Mouse (Mus musculus): Measurements from ENCODE around the gene Tgfbr3. TPM values are rescaled to one million over a fixed set of nuclear protein-coding genes. Genes with fewer than 3 reads are reported as not detected.
A peak's percentile ranks its signal among the peaks of the same experiment; 100 is the strongest.

Tgfbr3 gene
- polyA plus RNA-seq, 1 experiment from 2014 or later = 12.4 TPM

DNA sequence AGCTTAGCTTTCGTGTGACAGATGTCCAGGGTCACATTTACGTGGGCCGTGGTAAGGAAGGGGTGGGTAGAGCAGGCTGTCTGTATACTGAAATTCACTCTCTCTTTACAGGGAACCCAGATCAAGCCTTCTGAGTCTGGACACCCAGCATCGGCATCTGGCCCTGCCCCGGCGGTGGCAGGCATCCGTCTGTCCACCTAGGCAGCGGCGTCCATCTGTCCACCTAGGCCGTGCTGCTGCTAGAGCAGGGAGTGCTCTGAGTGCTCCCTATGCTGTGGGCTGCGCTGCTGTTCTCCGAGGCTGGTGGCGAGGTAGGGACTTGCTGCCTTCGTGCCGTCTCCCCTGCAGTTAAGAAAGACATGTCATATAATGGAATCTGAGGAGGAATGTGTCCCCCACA is 180.0 kb downstream of the Tgfbr3 start:
- no peak for ATAC-seq (ENCODE audit: insufficient number of reproducible peaks, low FRiP score, low TSS enrichment, low read depth)
- no peaks in the 10 kb centered on the region for H3K27me3 ChIP-seq (ENCODE audit: control insufficient read depth, insufficient read depth, low read length)
- H3K4me3 ChIP-seq (ENCODE audit: low read depth, low read length) = no peak overlapping the region
- 43% methylated on average over 15 of the region's 15 CpGs for WGBS
- H3K36me3 ChIP-seq (ENCODE audit: control insufficient read depth, insufficient read depth, low read length) = no peaks in the 10 kb centered on the region
- peaks cover 36% of the 10 kb centered on the region for H3K4me1 ChIP-seq (ENCODE audit: control insufficient read depth, insufficient read depth, low read length)
- H3K27ac ChIP-seq (replicated peaks; ENCODE audit: low read depth, low read length) = peak overlapping the region; percentile 50; the same call in 1 of the 2 replicates
- no peaks in the 10 kb centered on the region for H3K9me3 ChIP-seq (ENCODE audit: control insufficient read depth, low read length)
- DNase-seq (ENCODE audit: low spot score) = no peak
- no peak overlapping the region for H3K4me2 ChIP-seq (ENCODE audit: low read depth, severe bottlenecking)
- H3K9ac ChIP-seq (ENCODE audit: low read length) = no peak overlapping the region

DNA sequence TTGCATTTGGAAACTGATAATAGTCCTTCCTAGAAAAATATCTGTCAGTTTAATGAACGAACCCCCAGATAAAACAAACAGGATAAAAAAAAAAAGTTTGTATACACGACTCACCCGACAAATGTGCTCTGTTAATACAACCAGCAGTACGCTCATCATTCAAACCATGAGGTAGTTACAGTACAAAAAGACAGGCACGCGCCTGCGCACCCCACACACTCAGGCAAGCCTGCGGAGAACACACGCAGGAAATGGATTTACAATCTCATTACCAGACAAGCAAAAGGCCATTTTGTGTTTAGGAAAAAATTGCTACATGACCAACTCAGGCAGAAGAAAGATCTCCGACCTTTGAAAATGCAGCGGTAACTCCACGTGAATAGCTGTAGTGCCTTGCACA is 182.6 kb downstream of the Tgfbr3 start:
- Histone ChIP-seq H3K4me3 (ENCODE audit: low read depth, low read length) (no peak overlapping the region), H3K27ac (replicated peaks; ENCODE audit: low read depth, low read length) (no peak overlapping the region), H3K36me3 (ENCODE audit: control insufficient read depth, insufficient read depth, low read length) (no peaks in the 10 kb centered on the region), H3K27me3 (ENCODE audit: control insufficient read depth, insufficient read depth, low read length) (no peaks in the 10 kb centered on the region), H3K9me3 (ENCODE audit: control insufficient read depth, low read length) (no peaks in the 10 kb centered on the region), H3K9ac (ENCODE audit: low read length) (no peak overlapping the region), H3K4me1 (ENCODE audit: control insufficient read depth, insufficient read depth, low read length) (peaks cover 30% of the 10 kb centered on the region), H3K4me2 (ENCODE audit: low read depth, severe bottlenecking) (no peak overlapping the region)
- DNase-seq (ENCODE audit: low spot score) (no peak), ATAC-seq (ENCODE audit: insufficient number of reproducible peaks, low FRiP score, low TSS enrichment, low read depth) (no peak)
- WGBS = 70% methylated on average over 12 of the region's 12 CpGs

DNA sequence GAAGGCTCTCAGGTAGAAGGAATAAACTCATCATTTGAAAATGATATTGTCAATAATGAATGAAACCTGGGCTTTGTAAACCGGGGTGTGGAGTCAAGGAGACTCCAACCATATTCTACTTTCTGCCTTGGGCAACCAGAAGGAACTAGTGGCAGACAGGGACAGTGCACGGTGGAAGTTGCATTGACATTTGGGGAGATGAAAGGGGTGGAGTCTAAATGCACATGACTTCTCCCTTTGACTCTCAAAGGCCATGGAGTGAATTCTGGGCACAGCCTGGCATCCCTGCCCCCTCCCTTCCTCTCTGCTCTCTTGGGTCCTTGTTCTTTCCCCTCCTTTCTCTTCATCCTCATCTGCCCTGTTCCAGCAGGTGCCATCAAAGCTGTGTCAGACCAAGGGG is 183.3 kb downstream of the Tgfbr3 start:
- Histone ChIP-seq H3K9ac (ENCODE audit: low read length) (no peak overlapping the region), H3K27me3 (ENCODE audit: control insufficient read depth, insufficient read depth, low read length) (no peaks in the 10 kb centered on the region), H3K4me3 (ENCODE audit: low read depth, low read length) (no peak overlapping the region), H3K4me1 (ENCODE audit: control insufficient read depth, insufficient read depth, low read length) (peaks cover 24% of the 10 kb centered on the region), H3K9me3 (ENCODE audit: control insufficient read depth, low read length) (no peaks in the 10 kb centered on the region), H3K36me3 (ENCODE audit: control insufficient read depth, insufficient read depth, low read length) (no peaks in the 10 kb centered on the region), H3K4me2 (ENCODE audit: low read depth, severe bottlenecking) (no peak overlapping the region), H3K27ac (replicated peaks; ENCODE audit: low read depth, low read length) (no peak overlapping the region)
- no peak for DNase-seq (ENCODE audit: low spot score)
- ATAC-seq (ENCODE audit: insufficient number of reproducible peaks, low FRiP score, low TSS enrichment, low read depth) = no peak
- WGBS = 88% methylated on average over 2 of the region's 2 CpGs

DNA sequence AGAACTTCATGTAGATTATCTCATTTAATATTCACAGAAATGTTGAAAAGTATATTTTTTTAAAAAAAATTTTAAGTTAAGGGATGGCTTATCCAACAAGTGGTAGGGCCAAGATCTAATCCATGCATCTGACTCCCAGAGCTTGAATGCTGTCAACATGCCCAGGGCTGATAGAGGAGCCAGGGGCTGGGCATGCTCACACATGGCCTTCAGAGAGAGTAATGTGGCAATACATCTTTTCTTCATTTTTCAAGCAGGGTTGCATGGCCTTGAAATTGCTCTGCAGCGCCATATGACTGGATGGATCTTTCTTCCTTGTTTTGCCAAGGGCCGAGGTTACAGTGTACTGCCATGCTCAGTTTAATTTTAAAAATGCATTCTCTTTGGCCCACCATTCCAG is 185.8 kb downstream of the Tgfbr3 start:
- ATAC-seq (ENCODE audit: insufficient number of reproducible peaks, low FRiP score, low TSS enrichment, low read depth) = no peak
- Histone ChIP-seq H3K9ac (ENCODE audit: low read length) (no peak overlapping the region), H3K27ac (replicated peaks; ENCODE audit: low read depth, low read length) (no peak overlapping the region), H3K27me3 (ENCODE audit: control insufficient read depth, insufficient read depth, low read length) (no peaks in the 10 kb centered on the region), H3K9me3 (ENCODE audit: control insufficient read depth, low read length) (no peaks in the 10 kb centered on the region), H3K4me2 (ENCODE audit: low read depth, severe bottlenecking) (no peak overlapping the region), H3K4me3 (ENCODE audit: low read depth, low read length) (no peak overlapping the region), H3K36me3 (ENCODE audit: control insufficient read depth, insufficient read depth, low read length) (no peaks in the 10 kb centered on the region), H3K4me1 (ENCODE audit: control insufficient read depth, insufficient read depth, low read length) (0 out of 2 replicates have a peak, but pooled peaks cover 2% of the 10 kb centered on the region)
- WGBS = 87% methylated on average over 2 of the region's 2 CpGs
- DNase-seq (ENCODE audit: low spot score) = no peak

DNA sequence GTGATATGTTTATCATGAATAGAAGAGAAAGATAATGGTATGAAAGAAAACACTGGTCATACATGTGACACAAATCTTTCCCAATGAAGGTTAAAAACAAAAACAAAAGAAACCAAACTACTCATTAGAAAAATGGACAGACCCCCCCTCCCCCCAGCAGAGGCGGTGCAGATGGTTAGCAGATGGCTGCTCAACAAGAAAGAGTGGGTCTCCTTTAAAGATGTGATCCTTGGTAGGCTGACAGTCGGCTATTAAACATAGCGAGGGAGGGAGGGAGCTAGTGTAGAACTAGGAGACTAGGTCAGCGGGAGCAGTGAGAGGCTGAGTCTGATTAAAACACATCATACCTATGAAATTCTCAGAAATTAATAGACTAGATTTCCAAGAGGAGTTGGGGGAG is 186.5 kb downstream of the Tgfbr3 start:
- 19% methylated on average over 4 of the region's 4 CpGs for WGBS
- Histone ChIP-seq H3K4me3 (ENCODE audit: low read depth, low read length) (no peak overlapping the region), H3K36me3 (ENCODE audit: control insufficient read depth, insufficient read depth, low read length) (no peaks in the 10 kb centered on the region), H3K9me3 (ENCODE audit: control insufficient read depth, low read length) (no peaks in the 10 kb centered on the region), H3K27me3 (ENCODE audit: control insufficient read depth, insufficient read depth, low read length) (no peaks in the 10 kb centered on the region), H3K27ac (replicated peaks; ENCODE audit: low read depth, low read length) (no peak overlapping the region), H3K4me1 (ENCODE audit: control insufficient read depth, insufficient read depth, low read length) (0 out of 2 replicates have a peak, but pooled peaks cover 2% of the 10 kb centered on the region), H3K9ac (ENCODE audit: low read length) (no peak overlapping the region), H3K4me2 (ENCODE audit: low read depth, severe bottlenecking) (no peak overlapping the region)
- no peak for ATAC-seq (ENCODE audit: insufficient number of reproducible peaks, low FRiP score, low TSS enrichment, low read depth)
- DNase-seq (ENCODE audit: low spot score) = no peak

DNA sequence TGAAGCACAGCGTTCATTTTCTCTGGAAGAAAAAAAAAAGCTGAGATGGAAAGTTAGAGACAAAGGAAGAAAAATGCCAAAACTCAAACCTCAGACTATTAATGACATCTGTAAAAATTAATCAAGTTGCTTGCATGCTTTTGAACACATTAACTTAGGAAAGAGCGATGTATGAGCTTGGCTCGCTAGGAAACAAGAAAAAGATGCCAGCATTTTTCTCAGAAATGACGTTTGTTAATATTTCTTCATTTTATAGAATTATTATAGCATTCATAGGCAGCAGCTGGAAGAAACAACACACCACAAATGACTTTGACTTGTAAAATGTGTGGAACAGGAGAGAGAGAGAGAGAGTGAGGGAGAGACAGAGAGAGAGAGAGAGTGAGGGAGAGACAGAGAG is 187.7 kb downstream of the Tgfbr3 start:
- 75% methylated on average over 4 of the region's 4 CpGs for WGBS
- ATAC-seq (ENCODE audit: insufficient number of reproducible peaks, low FRiP score, low TSS enrichment, low read depth) = no peak

DNA sequence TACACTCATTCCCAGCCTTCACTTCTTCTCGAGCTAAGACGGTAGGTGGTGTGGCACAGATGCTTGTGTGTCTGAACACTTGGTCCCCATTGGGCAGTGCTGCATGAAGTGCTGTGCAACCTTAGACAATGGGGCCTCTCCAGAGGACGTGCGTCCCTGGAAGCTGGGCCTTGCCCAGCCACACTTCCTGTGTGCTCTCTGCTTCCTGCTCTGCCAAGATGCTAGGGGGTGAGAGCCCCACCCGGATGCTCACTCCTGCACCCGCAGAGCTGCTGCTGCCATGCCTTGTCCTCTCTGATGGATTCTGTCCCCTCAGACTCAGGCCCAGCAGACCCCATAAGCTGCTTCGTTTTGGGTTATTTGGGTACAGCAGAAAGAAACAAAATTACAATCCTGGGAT is 188.3 kb downstream of the Tgfbr3 start:
- Histone ChIP-seq H3K4me2 (ENCODE audit: low read depth, severe bottlenecking) (no peak overlapping the region), H3K9ac (ENCODE audit: low read length) (no peak overlapping the region), H3K36me3 (ENCODE audit: control insufficient read depth, insufficient read depth, low read length) (no peaks in the 10 kb centered on the region), H3K9me3 (ENCODE audit: control insufficient read depth, low read length) (no peaks in the 10 kb centered on the region), H3K4me3 (ENCODE audit: low read depth, low read length) (no peak overlapping the region), H3K27ac (replicated peaks; ENCODE audit: low read depth, low read length) (no peak overlapping the region), H3K4me1 (ENCODE audit: control insufficient read depth, insufficient read depth, low read length) (no peaks in the 10 kb centered on the region), H3K27me3 (ENCODE audit: control insufficient read depth, insufficient read depth, low read length) (no peaks in the 10 kb centered on the region)
- ATAC-seq (ENCODE audit: insufficient number of reproducible peaks, low FRiP score, low TSS enrichment, low read depth) = no peak
- WGBS = 66% methylated on average over 7 of the region's 7 CpGs
- DNase-seq (ENCODE audit: low spot score) = no peak

More for the DNA sequence above, 187.7 kb downstream of the Tgfbr3 start:
- no peak overlapping the region for H3K27ac ChIP-seq (replicated peaks; ENCODE audit: low read depth, low read length)
- no peak overlapping the region for H3K9ac ChIP-seq (ENCODE audit: low read length)
- no peaks in the 10 kb centered on the region for H3K27me3 ChIP-seq (ENCODE audit: control insufficient read depth, insufficient read depth, low read length)
- no peaks in the 10 kb centered on the region for H3K4me1 ChIP-seq (ENCODE audit: control insufficient read depth, insufficient read depth, low read length)
- DNase-seq (ENCODE audit: low spot score) = no peak
- H3K9me3 ChIP-seq (ENCODE audit: control insufficient read depth, low read length) = no peaks in the 10 kb centered on the region
- H3K36me3 ChIP-seq (ENCODE audit: control insufficient read depth, insufficient read depth, low read length) = no peaks in the 10 kb centered on the region
- no peak overlapping the region for H3K4me3 ChIP-seq (ENCODE audit: low read depth, low read length)
- no peak overlapping the region for H3K4me2 ChIP-seq (ENCODE audit: low read depth, severe bottlenecking)

DNA sequence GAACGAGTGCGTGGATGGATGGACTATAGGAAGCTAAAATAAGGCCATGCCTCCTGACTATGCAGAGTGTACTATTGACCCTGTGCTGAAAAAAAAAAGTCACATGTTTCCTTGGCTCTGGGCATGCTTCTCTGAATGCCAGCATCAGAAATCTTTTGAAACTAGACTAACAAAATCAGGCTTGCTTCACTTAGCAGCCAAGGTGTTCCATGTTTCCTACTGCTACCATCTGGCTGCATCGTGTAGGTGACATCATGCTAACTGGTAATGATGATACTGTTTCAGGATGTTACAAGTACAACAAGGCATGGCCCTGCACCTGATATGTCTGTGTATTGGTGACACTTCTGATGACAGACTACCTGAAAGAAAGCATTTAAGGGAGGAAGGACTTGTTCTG is 189.8 kb downstream of the Tgfbr3 start:
- Histone ChIP-seq H3K4me2 (ENCODE audit: low read depth, severe bottlenecking) (no peak overlapping the region), H3K9me3 (ENCODE audit: control insufficient read depth, low read length) (no peaks in the 10 kb centered on the region), H3K36me3 (ENCODE audit: control insufficient read depth, insufficient read depth, low read length) (no peaks in the 10 kb centered on the region), H3K9ac (ENCODE audit: low read length) (no peak overlapping the region; the same call in 1 of the 2 replicates), H3K27me3 (ENCODE audit: control insufficient read depth, insufficient read depth, low read length) (no peaks in the 10 kb centered on the region), H3K27ac (replicated peaks; ENCODE audit: low read depth, low read length) (no peak overlapping the region), H3K4me3 (ENCODE audit: low read depth, low read length) (no peak overlapping the region), H3K4me1 (ENCODE audit: control insufficient read depth, insufficient read depth, low read length) (no peaks in the 10 kb centered on the region)
- no peak for ATAC-seq (ENCODE audit: insufficient number of reproducible peaks, low FRiP score, low TSS enrichment, low read depth)
- no peak for DNase-seq (ENCODE audit: low spot score)
- 88% methylated on average over 3 of the region's 3 CpGs for WGBS

DNA sequence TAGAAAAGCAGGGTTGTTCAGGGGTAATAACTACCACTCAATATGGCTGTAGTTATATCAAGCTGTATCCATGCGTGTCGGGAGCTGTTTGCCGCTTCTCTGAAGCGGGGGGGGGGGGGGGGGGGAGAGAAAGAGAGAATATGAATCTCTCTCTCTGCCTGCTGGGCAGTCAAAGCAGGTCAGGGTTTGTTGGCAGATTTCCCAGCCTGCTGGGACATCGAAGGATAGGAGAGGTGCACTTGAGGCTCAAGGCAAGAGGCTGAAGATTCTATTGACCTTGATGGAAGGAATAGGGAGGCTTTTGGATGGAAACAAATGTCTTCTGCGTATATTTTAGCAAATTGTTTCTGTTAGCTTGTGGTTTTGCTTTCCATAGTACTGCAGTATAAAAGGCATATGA is 190.4 kb downstream of the Tgfbr3 start:
- no peak for ATAC-seq (ENCODE audit: insufficient number of reproducible peaks, low FRiP score, low TSS enrichment, low read depth)
- 78% methylated on average over 6 of the region's 6 CpGs for WGBS

More for the DNA sequence above, 190.4 kb downstream of the Tgfbr3 start:
- no peak for DNase-seq (ENCODE audit: low spot score)
- Histone ChIP-seq H3K9me3 (ENCODE audit: control insufficient read depth, low read length) (no peaks in the 10 kb centered on the region), H3K4me3 (ENCODE audit: low read depth, low read length) (no peak overlapping the region), H3K9ac (ENCODE audit: low read length) (no peak overlapping the region), H3K27me3 (ENCODE audit: control insufficient read depth, insufficient read depth, low read length) (no peaks in the 10 kb centered on the region), H3K4me1 (ENCODE audit: control insufficient read depth, insufficient read depth, low read length) (no peaks in the 10 kb centered on the region), H3K36me3 (ENCODE audit: control insufficient read depth, insufficient read depth, low read length) (no peaks in the 10 kb centered on the region), H3K27ac (replicated peaks; ENCODE audit: low read depth, low read length) (no peak overlapping the region), H3K4me2 (ENCODE audit: low read depth, severe bottlenecking) (no peak overlapping the region)
